Mouse (Mus musculus) yolk sac, embryonic 10.5 days (tissue): ENCODE data around the gene Pgp.
A peak's percentile ranks its signal among the peaks of the same experiment; 100 is the strongest.

Experiments
- DNase-seq: peaks from one replicate; pipeline ENCODE4 v3.0.0-alpha.2; 2017; ENCODE audit warnings: low spot score

Pgp gene

DNA sequence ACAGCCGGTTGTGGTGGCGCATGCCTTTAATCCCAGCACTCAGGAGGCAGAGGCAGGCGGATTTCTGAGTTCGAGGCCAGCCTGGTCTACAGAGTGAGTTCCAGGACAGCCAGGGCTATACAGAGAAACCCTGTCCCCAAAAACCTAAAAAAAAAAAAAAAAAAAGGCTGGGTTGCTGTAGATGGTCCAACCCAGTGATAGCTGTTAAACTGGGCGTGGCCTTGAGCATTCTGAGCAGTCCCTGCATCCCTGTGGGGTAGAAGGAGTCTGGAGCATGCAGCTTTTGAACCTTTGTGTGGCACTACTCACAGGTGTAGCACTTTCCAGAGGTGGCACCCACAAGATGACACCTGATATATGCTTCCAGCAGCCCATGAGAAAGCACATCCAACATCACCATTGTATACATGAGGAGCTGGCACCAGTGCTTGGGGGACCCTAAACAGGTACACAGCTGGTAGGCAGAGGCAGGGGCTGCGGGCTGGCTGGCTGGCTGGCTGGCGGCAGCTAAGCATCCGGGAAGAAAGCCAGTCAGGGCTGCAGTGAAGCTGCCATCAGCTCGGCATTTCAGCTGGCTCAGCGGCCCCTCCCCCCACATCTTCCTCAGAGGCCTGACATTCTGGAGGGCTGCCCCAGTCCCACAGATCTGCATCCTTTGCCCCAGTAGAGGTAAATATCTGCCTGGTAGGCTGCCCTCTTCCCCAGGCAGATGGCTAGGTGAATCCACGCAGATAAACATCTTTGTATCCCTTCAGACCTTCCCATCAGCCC, 15.1 kb downstream of the Pgp start:
- DNase-seq: no peak

DNA sequence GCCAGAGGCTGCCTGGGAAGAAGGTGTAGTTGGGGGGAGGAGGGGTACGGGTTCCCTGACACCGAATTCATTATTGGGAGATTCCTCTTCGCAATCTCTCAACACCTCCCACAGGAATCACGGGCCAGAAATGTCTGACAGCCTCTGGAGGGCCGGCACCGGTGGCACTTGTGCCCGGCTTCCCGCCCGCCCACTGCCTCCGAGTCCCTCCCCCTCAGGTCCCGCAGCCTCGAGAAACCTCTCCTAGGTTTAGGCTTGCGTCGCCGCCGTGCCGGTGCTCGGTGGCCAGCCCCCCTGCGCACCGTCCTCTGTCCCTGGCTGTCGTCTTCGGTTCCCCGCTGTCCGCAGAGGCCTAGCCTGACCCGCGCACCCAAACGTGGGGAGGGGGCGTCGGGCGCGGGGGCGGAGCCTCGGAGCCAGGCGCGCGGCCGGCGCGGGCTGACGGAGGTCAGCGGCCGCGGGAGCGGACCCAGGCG, 18.0 kb downstream of the Pgp start, which contains the start of gene Caskin1:
Gene Caskin1, plus strand, starts transcription at position 416 of the 476 bp plus-strand sequence.
- DNase-seq: peak; percentile 24

DNA sequence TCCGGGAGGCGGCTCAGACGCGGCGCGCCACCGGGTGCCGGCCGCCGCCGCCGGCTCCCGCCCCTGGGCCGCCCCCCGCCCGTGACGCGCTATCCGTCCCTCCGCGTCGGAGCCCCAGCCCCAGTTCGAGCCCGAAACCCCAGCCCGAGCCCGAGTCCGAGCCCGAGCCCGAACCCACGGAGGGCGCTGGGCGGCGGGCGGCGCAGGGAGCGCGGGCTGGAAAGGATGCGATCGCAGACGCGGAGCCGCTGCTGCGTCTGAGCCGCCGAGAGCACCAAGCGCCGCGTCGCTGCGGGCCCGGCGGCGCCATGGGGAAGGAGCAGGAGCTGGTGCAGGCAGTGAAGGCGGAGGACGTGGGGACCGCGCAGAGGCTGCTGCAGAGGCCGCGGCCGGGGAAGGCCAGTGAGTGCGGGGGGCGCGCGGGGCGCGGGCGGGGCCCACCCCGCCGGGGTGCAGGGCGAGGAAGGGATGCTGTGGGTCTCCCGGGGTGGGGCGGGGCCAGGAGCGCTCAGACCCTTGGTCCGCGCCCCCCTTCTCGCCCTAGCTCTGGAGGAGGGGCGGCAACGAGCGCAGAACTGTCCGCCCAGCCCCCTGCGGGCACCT, 18.6 kb downstream of the Pgp start:
- peak; percentile 25 for DNase-seq

DNA sequence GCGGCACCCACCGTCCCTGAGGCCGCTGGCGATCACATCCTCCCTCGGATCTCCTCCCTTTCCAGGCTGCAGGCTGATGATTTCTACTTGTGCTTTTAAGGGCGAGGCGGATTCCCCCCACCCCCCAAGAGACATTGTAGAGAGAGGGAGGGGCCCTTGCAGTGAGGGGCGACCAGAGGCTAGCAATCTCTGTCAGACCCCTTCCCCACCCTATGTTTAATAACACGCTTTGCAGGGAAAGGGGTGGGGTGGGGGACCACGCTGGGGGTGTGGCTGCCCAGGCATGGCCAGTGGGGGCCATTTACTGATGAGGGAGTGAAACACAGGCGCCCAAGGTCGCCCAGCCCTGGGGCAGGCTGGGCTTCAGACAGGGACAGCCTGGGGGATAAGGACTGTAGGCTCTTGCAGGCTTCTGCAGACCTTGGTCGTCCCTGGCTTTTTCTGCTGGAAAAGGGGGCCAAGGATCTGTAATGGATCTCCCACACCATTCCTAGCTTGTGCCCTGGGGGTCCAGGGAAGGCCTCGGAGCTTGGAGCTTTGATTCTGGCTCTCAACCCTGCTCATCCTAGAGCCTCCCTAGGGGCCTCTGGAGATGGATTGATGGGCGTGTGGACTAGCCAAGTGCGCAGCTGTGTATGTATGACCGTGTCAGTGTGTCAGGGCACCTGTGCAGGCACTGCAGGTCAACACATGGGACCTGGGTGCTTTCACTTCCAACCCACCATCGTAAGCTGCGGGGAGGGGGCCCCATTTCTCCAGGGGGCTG, 19.3 kb downstream of the Pgp start:
- DNase-seq: no peak

DNA sequence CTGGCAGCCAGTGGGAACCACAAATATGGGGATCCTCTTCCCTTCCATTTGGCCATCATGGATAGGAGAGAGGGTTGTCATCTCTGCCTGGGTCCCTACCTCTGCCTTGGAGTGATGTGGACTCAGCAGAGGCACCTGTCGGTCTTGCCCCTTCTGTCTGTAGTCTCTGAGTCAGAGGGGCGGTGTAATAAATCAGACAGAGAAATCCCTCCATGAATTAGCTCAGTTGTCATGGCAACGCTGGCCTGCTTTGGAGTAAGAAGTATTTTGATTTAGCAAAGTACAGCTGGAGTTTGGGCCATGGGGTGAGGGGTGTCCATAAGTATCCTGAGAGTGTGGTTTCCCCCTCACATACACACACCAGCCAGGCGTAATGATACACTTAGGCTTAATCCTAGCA, 20.2 kb downstream of the Pgp start:
- no peak for DNase-seq

DNA sequence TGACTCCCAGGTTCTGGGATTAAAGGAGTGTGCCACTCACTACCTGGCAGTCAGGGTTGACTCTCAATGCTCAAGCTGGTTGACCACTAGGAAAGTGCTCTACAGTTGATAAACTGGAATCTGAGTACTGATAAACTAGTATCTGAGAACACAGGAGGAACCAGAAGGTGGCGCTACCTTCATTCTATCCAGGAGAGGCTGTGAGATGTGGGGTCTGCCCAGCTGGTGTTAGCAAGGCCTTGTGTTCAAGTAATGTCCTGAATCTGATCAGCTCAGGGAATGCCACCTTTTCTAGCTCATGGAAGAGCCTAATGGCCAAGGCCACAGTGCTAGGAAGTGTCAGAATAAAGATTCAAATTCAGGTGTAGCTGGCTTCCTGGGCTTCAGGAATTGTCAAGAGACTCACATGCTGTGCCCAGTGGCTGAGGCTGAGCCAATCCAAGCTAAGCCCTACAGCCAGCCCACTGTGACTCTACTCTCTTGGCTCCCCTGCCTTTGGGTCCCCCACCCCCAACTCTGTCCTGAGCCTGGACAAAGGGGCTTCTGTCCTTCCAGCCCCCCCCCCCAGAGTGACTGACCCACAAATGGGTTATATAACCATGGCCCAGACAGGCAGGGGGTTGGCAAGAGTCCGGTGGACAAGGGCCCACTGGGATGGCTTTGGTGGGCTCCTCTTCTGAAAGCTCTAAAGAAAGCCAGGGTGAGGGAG, 24.6 kb downstream of the Pgp start:
- DNase-seq: no peak

DNA sequence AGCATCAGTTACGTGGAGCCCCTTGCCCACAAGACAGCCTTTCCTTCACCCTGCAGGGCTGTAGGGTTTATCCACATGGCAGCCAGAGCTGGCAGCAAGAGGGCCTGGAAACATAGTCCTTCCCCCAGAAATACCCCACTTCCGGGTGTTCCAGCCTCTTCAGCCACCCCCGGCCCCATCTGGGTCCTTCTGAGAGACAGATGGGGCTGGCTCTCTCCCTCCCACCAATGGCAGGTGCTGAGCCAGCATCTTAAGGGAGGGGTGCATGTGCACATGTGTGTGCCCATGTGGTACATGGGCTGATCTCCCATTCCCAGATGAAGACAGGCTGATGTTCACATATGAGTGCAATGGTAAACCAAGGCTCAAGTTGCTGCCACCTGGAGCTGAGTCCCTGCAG, 25.3 kb downstream of the Pgp start:
- no peak for DNase-seq

DNA sequence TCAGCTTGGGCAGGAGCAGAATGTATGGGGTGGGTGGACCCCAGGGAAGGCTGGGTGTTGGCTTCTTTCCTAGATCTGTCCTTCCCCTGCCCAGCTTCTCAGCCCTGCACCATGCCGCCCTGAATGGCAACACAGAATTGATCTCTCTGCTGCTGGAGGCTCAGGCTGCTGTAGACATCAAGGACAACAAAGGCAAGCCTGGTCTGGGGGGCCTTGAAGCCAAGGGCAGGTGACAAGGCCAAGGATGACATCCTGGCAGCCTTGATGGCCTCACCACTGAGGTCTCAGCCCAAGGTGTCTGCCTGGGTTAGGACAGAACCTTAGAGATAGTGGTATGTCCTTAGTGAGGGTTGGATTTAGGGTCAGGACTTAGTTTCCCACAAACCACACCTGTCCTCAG, 25.8 kb downstream of the Pgp start:
- DNase-seq: no peak

DNA sequence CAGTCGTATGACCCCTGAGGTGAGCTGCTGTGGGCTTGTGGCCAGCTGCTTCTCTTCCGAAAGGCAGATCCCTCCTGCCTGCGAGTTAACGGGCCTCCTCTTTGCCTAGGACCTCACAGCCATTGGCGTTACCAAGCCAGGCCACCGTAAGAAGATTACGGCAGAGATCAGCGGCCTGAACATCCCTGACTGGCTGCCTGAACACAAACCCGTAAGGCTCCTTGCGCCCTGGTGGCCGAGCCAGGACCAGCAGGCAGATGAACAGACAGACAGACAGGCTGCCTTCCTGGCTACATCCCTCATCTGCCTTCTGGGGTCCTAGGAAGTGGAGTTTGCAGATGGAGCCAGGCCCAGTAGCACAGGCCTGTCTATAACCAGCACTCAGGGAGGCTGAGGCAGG, 32.0 kb downstream of the Pgp start:
- no peak for DNase-seq

DNA sequence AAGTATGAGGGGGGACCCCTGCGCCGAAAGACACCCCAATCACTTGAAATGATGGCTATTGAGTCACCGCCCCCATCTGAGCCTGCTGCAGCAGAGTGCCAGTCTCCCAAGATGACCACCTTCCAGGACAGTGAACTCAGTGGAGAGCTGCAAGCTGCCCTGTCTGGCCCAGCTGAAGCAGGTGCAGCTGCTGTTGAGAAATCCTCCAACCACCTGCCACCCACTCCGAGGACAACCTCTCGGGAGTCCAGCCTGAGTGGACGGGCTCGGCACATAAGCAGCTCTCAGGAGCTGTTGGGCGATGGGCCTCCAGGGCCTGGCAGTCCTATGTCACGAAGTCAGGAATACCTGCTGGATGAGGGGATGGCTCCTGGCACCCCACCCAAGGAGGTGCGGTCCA, 33.9 kb downstream of the Pgp start:
- DNase-seq: no peak

DNA sequence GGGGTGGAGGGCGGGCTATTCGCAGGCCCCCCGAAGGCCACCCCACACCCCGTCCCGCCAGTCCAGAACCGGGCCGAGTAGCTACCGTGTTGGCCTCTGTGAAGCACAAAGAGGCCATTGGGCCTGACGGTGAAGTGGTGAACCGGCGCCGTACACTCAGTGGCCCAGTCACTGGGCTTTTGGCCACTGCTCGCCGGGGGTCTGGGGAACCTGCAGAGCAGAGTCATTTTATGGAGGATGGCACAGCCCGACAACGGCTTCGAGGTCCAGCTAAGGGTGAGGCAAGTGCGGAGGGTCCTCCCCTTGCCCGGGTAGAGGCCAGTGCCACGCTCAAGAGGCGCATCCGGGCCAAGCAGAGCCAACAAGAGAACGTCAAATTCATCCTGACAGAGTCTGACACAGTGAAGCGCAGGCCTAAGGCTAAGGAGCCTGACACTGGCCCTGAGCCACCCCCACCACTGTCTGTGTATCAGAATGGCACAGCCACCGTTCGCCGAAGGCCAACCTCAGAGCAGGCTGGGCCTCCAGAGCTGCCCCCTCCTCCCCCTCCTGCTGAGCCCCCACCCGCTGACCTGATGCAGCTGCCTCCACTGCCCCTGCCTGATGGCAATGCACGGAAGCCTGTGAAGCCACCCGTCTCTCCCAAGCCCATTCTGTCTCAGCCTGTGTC, 35.2 kb downstream of the Pgp start:
- DNase-seq: no peak

DNA sequence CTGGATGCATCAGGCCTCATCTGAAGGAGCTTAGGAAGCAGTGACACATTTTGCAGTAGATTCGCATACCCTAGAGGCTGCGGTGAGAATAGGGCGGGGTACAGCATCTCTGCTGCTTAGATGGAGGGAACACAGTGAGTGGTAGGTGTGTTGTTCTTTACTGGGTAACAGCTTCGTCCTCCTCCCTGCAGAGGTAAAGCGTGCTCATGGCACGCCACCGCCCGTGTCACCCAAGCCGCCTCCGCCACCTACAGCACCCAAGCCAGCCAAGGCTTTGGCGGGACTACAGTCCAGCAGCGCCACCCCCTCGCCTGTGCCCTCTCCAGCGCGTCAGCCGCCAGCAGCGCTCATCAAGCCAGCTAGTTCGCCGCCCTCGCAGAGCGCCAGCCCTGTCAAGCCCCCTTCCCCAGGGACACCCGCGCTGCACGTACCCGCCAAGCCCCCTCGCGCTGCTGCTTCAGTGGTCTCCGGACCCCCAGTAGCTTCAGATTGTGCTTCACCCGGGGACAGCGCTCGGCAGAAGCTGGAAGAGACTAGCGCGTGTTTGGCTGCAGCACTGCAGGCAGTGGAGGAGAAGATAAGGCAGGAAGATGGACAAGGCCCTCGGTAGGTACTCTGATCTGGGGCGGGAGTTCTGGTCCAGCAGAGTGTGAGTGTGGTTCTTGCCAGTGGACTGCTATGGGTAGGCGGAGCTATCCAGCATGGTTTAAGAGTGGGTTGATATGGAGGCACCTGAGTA, 36.3 kb downstream of the Pgp start:
- DNase-seq: no peak

DNA sequence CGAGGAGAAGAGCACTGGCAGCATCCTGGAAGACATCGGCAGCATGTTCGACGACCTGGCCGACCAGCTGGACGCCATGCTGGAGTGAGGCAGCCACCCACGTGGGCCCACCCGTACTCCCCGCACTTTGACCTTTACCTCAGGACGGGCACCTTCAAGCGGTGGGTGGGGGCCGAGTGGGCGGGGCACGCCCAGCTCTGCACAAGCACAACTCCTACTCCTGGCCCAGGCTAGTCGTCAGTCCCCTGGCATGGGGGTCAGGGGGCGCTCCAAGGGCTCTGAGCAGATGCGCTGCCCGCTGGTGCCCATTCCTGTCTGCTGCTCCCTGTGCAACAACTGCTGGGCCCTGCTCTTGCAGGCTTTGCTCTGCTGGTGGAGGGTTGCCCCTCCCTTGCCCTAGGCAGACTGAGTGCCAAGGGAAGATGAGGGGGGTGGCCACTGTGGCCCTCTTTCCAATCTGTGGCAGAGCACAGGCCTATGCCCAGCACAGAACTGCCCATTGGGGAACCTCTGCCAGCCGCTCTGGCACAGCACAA, 37.0 kb downstream of the Pgp start:
- no peak for DNase-seq

DNA sequence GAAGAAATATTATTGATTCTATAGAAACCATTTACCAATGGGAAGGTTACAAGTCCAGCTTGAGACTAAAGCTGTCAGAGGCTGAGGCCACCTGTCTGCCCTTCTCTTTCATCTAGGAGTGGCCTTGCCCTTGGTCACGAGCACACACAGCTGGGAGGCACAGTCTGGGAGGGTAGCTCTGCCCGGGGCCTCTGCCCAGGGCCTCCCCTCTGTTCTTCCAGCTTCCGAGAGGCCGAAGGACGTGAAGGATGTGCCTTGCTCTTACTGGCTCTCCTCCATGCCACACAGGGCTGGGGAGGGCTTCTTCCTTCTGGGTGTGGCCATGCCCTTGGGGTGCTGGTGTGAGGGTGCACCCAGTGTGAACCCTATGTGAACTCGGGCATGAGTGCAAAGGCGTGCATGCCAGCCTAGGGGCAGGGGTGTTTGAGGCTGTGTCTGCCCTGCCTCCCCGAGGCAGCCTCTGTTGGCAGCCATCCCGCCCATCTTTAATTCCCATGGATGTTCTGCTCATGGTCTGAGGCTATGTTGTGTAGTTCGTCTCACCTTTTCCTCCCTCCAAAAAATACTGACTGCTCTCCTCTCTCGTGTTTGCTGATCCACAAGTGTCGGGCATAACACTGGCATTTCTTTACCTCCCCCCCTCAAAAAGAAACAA, 37.7 kb downstream of the Pgp start:
- DNase-seq: no peak

DNA sequence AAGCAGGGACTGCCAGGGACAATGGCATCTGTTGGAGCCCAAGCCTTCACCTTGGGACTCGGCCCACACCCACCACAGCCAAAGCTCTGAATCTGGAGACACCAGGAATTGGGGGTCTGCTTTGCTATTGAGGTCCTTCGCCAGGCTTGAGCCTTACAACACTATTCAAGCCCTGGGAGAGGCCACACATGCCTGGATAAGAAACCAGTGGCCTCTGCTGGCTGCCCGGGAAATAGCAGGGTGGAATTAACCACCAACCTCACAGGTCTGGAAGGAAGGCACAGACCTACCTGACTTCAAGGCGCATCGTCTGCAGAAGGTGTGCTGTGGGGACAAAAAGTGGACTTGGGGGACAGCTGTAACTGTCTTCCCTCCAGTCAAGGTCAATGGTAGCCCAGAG, 43.4 kb downstream of the Pgp start:
- no peak for DNase-seq

DNA sequence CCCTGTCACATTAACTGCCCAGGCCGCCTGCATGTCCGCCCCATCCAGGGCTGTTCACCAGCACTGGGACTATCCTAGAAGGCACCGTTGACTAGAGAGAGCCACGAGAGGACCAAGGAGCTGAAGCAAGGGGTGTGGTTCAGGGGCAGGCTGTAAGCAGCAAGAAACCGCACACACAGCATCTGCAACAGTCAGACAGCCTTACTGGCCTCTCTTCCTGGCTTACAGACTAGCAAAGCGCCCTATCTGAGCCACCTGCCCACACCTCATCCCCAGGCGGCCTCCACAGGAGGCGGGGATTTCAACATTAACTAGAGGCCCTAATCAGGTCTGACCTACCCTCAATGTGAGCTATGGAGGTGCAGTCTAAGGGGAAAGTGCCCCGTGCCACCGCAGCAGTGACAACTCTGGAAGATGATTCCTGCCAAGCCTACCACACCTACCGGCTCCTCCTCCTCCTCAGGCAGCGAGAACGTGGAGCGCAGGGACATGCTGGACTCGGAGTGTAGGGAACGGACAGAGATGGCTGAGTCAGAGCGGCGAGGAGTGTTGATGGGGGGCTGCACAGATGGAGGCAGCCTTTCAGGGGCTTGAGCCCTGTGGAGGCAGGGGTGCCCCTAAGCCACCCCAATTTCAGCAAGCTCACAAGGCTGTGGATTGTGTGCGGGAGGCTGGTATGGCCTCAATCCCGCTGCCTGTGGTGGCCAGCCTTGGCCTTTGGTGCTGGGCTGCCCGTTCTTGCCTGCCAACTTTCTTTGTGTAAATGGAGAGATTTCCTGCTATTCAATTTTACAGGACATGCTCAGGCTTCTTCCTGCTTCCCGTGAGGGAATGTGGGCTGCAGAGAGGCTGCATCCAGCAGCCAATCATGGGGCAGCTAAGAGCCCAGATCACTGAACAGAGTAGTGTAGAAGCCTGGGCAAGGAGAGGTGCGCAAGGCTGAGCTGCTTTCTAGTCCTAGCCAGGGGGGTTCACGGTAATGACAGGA, 44.4 kb downstream of the Pgp start:
- DNase-seq: no peak

DNA sequence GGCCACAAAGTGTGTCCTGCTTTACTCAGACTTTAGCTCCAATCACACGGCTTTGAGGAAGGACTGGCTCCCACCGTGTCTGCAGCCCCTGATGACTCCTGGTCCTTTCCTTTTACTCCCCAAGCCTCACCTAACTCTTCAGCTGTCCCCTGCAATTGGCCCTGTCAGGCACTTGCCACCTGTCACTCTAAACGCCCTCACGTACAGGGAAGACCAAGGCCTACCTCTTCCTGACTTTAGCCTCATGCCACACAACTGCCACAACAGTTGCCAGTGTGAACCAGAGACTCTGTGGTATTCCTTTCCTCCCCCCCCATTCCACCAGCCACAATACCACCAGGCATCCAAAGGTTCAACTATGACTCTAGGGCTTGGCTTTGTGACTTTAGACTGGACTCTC, 50.3 kb downstream of the Pgp start:
- DNase-seq: no peak
